Mouse (Mus musculus) erythroblast, embryonic 14.5 days (primary cell): ENCODE measurements around the gene Olfm4.

ENCODE experiments used
- GATA1 ChIP-seq: IDR thresholded peaks from 2 replicates; pipeline ENCODE4 v1.6.1; 2012; ENCODE audit warnings: low read length, inconsistent platforms, mixed read lengths
- TAL1 ChIP-seq: IDR thresholded peaks from 3 replicates; pipeline ENCODE4 v1.6.1; 2012; ENCODE audit warnings: low read length, inconsistent platforms, mixed read lengths

DNA sequence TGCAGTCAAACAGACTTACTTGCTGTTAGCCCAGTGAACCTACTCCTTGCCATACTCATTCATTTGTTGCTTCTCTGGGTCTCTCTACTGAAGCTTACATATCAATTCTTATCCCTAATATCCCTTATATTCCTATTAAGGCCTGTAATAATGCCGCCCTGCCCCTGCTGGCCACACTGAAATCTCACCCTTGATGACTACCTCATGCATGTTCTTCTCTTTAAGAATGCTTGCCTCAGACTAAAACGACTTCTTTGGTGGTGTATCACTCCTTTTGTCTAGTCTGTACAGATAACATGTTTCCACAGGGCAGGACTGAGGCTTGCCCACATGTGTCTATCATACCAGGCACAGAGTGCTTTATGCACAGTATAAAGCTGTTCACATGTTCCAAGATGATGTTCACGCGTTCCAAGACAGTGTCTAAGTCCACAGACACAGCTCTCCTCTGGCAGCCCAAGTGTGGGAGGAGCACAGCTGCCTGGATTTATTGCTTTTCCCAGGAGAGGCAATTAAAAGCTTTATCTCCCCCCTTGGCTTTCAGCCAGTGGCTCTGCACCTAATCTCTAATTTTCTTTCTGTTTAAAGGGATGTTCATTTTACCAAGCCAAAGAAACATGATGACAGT, 55.9 kb downstream of the Olfm4 start:
- TF ChIP-seq GATA1, result no peak
- TF ChIP-seq TAL1, result no peak
